16 mouse cellular contexts compared by ENCODE assay signal in genomic region chr9:76876020-76876419, GRCm38 (mm10).
"Had no signal": no experiment of that assay in that cellular context is flagged by ENCODE, and none has a peak within 500 bp of the region (broad histone marks: within the 10 kb centered on the region; RNA-seq: fewer than 3 reads in every experiment).

No protein-coding gene starts in this region.

- DNase-seq: left cerebral cortex, postnatal 4 days; liver; liver, embryonic 13.5 days; liver, postnatal 0 days; lung, adult 18-20 months; lung, adult 2 months; lung, embryonic 14.5 days; lung, postnatal 10 days; lung, postnatal 14 days; lung, postnatal 36 days; lung, postnatal 4 days; midbrain, embryonic 14.5 days had no signal

- ATAC-seq: liver, embryonic 12.5 days; liver, postnatal 0 days; lung, postnatal 0 days; midbrain, embryonic 13.5 days; midbrain, embryonic 16.5 days had no signal
